Comparison of ENCODE assay signal across 8 mouse cellular contexts in the genomic region with DNA sequence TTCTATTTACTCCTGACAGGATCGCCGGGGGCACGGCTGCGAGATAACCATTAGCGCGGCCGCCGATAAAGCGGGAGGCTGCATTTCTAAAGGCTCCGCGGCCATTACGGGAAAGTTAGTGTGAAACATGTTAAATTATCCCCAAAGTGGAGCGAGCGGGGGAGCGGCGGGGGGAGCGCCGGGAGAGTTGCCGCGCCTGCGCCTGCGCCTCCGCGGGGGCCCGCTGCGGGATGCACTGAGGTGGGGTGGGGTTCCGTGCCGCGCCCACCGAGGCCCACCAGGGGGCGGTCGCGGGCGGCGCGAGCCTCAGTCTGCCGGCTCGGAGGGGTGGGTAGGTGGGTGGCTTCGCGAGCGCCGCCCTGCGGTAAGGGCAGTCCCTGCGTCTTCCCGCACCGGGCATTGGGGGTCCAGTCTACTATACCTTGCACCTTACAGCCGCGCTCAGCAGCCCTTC.
DNase-seq lines count a peak whose midpoint lies in the region; ATAC-seq and TF ChIP-seq lines count a peak whose summit lies in the region.

No protein-coding gene starts in this region.

- H3K36me3 ChIP-seq in CH12.LX (replicated peaks in 1 of 2; ENCODE audit: control insufficient read depth in 1 of 2, insufficient read depth in 1 of 2, low read length in 1 of 2): no peaks in the 10 kb centered on the region
- no peaks in the 10 kb centered on the region for H3K36me3 ChIP-seq in embryonic facial prominence, embryonic 13.5 days
- H3K36me3 ChIP-seq in hindbrain, embryonic 14.5 days (replicated peaks; ENCODE audit: control insufficient read depth, insufficient read depth): no peaks in the 10 kb centered on the region
- no peaks in the 10 kb centered on the region for H3K36me3 ChIP-seq in limb, embryonic 14.5 days (ENCODE audit: control insufficient read depth, insufficient read depth, low read length)
- no peaks in the 10 kb centered on the region for H3K36me3 ChIP-seq in neural tube, embryonic 13.5 days

- 1% methylated on average over 48 of the region's 48 CpGs for WGBS in embryonic facial prominence, embryonic 13.5 days
- 2% methylated on average over 40 of the region's 48 CpGs for WGBS in hindbrain, embryonic 14.5 days
- WGBS in limb, embryonic 14.5 days: 3% methylated on average over 46 of the region's 48 CpGs
- 2% methylated on average over 47 of the region's 48 CpGs for WGBS in neural tube, embryonic 13.5 days

- no peaks in the 10 kb centered on the region for H3K79me2 ChIP-seq in CH12.LX (replicated peaks; ENCODE audit: control insufficient read depth, extremely low read depth, insufficient read depth, poor library complexity, severe bottlenecking)

- H3K4me1 ChIP-seq in CH12.LX (ENCODE audit: control insufficient read depth in 1 of 2, insufficient read depth in 2 of 2): 0 out of 4 replicates have a peak, but pooled peaks cover 0 to 5% of the 10 kb centered on the region in 2 experiments
- 0 out of 2 replicates have a peak, but pooled peaks cover 5% of the 10 kb centered on the region for H3K4me1 ChIP-seq in embryonic facial prominence, embryonic 13.5 days
- H3K4me1 ChIP-seq in hindbrain, embryonic 14.5 days (replicated peaks; ENCODE audit: control insufficient read depth, insufficient read depth, low read length): peaks cover 8% of the 10 kb centered on the region
- no peaks in the 10 kb centered on the region for H3K4me1 ChIP-seq in limb, embryonic 14.5 days (ENCODE audit: control insufficient read depth, insufficient read depth, low read length)
- peaks cover 51% of the 10 kb centered on the region for H3K4me1 ChIP-seq in neural tube, embryonic 13.5 days (replicated peaks)

- ATAC-seq in embryonic facial prominence, embryonic 13.5 days (ENCODE audit: insufficient number of reproducible peaks, insufficient read depth, low FRiP score, low TSS enrichment, low read depth): no peak
- ATAC-seq in hindbrain, embryonic 14.5 days (ENCODE audit: low FRiP score): no peak
- no peak for ATAC-seq in limb, embryonic 14.5 days (ENCODE audit: low FRiP score, low read depth)
- ATAC-seq in neural tube, embryonic 13.5 days (ENCODE audit: low read depth): peak; percentile 21; the same call in 1 of the 2 replicates

- TF ChIP-seq EP300 in CH12.LX (IDR thresholded peaks at IDR 0.05; ENCODE audit: low read length): no peak

- dilution Hi-C loops in CH12.LX (cut with MboI; ENCODE audit: extremely low pct_ligation_motif_present, extremely low pct_unique_long_range_greater_than_20kb, low sequenced_read_pairs): no loop called here

- no peak overlapping the region for H3K27ac ChIP-seq in CH12.LX (ENCODE audit: insufficient read depth, low read depth)
- no peak overlapping the region for H3K27ac ChIP-seq in embryonic facial prominence, embryonic 13.5 days
- H3K27ac ChIP-seq in hindbrain, embryonic 14.5 days: no peak overlapping the region
- no peak overlapping the region for H3K27ac ChIP-seq in limb, embryonic 14.5 days (replicated peaks; ENCODE audit: low read depth, low read length)
- H3K27ac ChIP-seq in neural tube, embryonic 13.5 days (replicated peaks): peak overlapping the region; percentile 13; the same call in 1 of the 2 replicates

- peak in 1 of 2 experiments; percentile 56; a peak in 2 of 4 replicates for TF ChIP-seq CTCF in CH12.LX (conservative IDR thresholded peaks at IDR 0.05 in 1 of 2, IDR thresholded peaks at IDR 0.05 in 1 of 2; ENCODE audit: low read depth in 2 of 2, low read length in 2 of 2)

- DNase-seq in adrenal gland, adult (ENCODE audit: inconsistent age in 2 of 2, low spot score in 1 of 2): peak; percentile 24 to 64
- no peak for DNase-seq in adrenal gland, postnatal 4 days (ENCODE audit: low spot score in 2 of 2)
- no peak for DNase-seq in CH12.LX (ENCODE audit: extremely low read depth)
- DNase-seq in hindbrain, embryonic 14.5 days (ENCODE audit: low spot score): no peak
- no peak for DNase-seq in limb, embryonic 14.5 days (ENCODE audit: low spot score)
- no peak for DNase-seq in ovary, adult 18-20 months (ENCODE audit: low spot score)

- H3K9me3 ChIP-seq in CH12.LX (replicated peaks; ENCODE audit: low read length): no peaks in the 10 kb centered on the region
- H3K9me3 ChIP-seq in embryonic facial prominence, embryonic 13.5 days: no peaks in the 10 kb centered on the region
- H3K9me3 ChIP-seq in hindbrain, embryonic 14.5 days (ENCODE audit: control insufficient read depth, low read length): no peaks in the 10 kb centered on the region
- no peaks in the 10 kb centered on the region for H3K9me3 ChIP-seq in limb, embryonic 14.5 days (ENCODE audit: control insufficient read depth, low read length)
- no peaks in the 10 kb centered on the region for H3K9me3 ChIP-seq in neural tube, embryonic 13.5 days

- in situ Hi-C loops in CH12.LX (cut with MboI; ENCODE audit: low pct_ligation_motif_present, low pct_unique_long_range_greater_than_20kb, low sequenced_read_pairs): no loop called here

- H3K4me2 ChIP-seq in CH12.LX (ENCODE audit: insufficient read depth, low read depth, poor library complexity, severe bottlenecking): no peak overlapping the region
- peak overlapping the region; percentile 54 for H3K4me2 ChIP-seq in embryonic facial prominence, embryonic 13.5 days
- peak overlapping the region; percentile 41 for H3K4me2 ChIP-seq in hindbrain, embryonic 14.5 days (replicated peaks)
- H3K4me2 ChIP-seq in limb, embryonic 14.5 days (replicated peaks; ENCODE audit: low read depth, low read length, severe bottlenecking): peak overlapping the region; percentile 35
- H3K4me2 ChIP-seq in neural tube, embryonic 13.5 days: peak overlapping the region; percentile 46

- no peak overlapping the region for H3K9ac ChIP-seq in CH12.LX (ENCODE audit: insufficient read depth, low read depth)
- H3K9ac ChIP-seq in embryonic facial prominence, embryonic 13.5 days: no peak overlapping the region
- H3K9ac ChIP-seq in hindbrain, embryonic 14.5 days: no peak overlapping the region
- H3K9ac ChIP-seq in limb, embryonic 14.5 days (ENCODE audit: low read depth, low read length, severe bottlenecking): no peak overlapping the region
- no peak overlapping the region for H3K9ac ChIP-seq in neural tube, embryonic 13.5 days

- TF ChIP-seq POLR2A in CH12.LX (IDR thresholded peaks at IDR 0.05; ENCODE audit: low read depth, low read length): no peak
- TF ChIP-seq POLR2A in limb, embryonic 14.5 days (IDR thresholded peaks at IDR 0.05; ENCODE audit: borderline replicate concordance, extremely low read depth, insufficient read depth, insufficient read length): no peak

- peak; percentile 12 for TF ChIP-seq RAD21 in CH12.LX (IDR thresholded peaks at IDR 0.05; ENCODE audit: low read depth, low read length)

- no peak overlapping the region for H3K4me3 ChIP-seq in CH12.LX (replicated peaks in 1 of 3; ENCODE audit: low read depth in 2 of 3, low read length in 2 of 3, poor library complexity in 1 of 3)
- H3K4me3 ChIP-seq in embryonic facial prominence, embryonic 13.5 days: peak overlapping the region; percentile 20
- H3K4me3 ChIP-seq in hindbrain, embryonic 14.5 days (replicated peaks; ENCODE audit: low read length): peak overlapping the region; percentile 21
- H3K4me3 ChIP-seq in limb, embryonic 14.5 days (replicated peaks; ENCODE audit: low read length): peak overlapping the region; percentile 29
- H3K4me3 ChIP-seq in neural tube, embryonic 13.5 days: peak overlapping the region; percentile 19

- peaks cover 52% of the 10 kb centered on the region for H3K27me3 ChIP-seq in CH12.LX (replicated peaks)
- H3K27me3 ChIP-seq in embryonic facial prominence, embryonic 13.5 days: peaks cover 99% of the 10 kb centered on the region
- H3K27me3 ChIP-seq in hindbrain, embryonic 14.5 days (ENCODE audit: control insufficient read depth, insufficient read depth, low read length): peaks cover 93% of the 10 kb centered on the region
- H3K27me3 ChIP-seq in limb, embryonic 14.5 days (ENCODE audit: control insufficient read depth, insufficient read depth, low read length): peaks cover 71% of the 10 kb centered on the region
- H3K27me3 ChIP-seq in neural tube, embryonic 13.5 days: peaks cover 98% of the 10 kb centered on the region

TF ChIP-seq in CH12.LX, 34 proteins besides CTCF, POLR2A, EP300 and RAD21:
- TF ChIP-seq CHD2 (IDR thresholded peaks at IDR 0.05; ENCODE audit: low read length): no peak
- peak; percentile 39 for TF ChIP-seq SMC3 (IDR thresholded peaks at IDR 0.05; ENCODE audit: low read depth, low read length)

Comparison
In these comparisons a context has a peak if more than half of its experiments do, and no peak if none do; other contexts are left out.
1. DNase-seq: peak in adrenal gland, adult (2 of 2); none in adrenal gland, postnatal 4 days (0 of 2), CH12.LX (single experiment), hindbrain, embryonic 14.5 days (single experiment), limb, embryonic 14.5 days (single experiment) and ovary, adult 18-20 months (single experiment).
2. H3K4me3 ChIP-seq: peak in embryonic facial prominence, embryonic 13.5 days (single experiment), hindbrain, embryonic 14.5 days (single experiment), limb, embryonic 14.5 days (single experiment) and neural tube, embryonic 13.5 days (single experiment); none in CH12.LX (0 of 3).